Mouse (Mus musculus) CH12F3 (cell line): ENCODE measurements around the gene Ccl26.

ENCODE experiments used
- in situ Hi-C: fragments of 300-500 bp; cut with MboI; formaldehyde crosslinking; loops from 2 replicates; pipeline ENCODE4 v1.14.3; 2020; ENCODE audit warnings: low sequenced_read_pairs

Gene Ccl26

GRCm38 (mm10) chr5:135544032-135544558 is 19.3 kb downstream of the Ccl26 start:
- in situ Hi-C loops: no loop called here

- in situ Hi-C loops: no loop called here
These were observed 25.6 kb downstream of the Ccl26 start for GRCm38 (mm10) chr5:135537794-135538214.

GRCm38 (mm10) chr5:135537326-135537725 is 26.0 kb downstream of the Ccl26 start:
- in situ Hi-C loops: no loop called here

DNA sequence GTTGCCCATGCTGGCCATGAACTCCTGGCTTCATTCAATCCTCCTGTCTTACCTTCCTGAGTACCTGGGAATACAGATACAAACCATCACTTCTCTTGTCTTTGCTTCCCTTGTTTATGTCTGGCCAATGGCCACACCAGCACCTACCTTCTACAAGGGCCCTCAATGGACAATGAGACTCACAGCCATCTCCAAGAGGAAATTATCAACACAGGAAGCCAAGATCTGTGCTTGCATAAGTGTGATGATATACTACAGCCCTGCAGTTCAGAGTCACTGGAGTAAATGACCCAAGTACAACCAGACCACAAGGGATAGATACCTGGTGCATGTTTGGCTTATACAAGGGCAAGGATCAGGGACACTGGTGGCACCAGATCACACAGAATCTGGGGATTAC is 27.5 kb downstream of the Ccl26 start:
- in situ Hi-C loops: no loop called here

DNA sequence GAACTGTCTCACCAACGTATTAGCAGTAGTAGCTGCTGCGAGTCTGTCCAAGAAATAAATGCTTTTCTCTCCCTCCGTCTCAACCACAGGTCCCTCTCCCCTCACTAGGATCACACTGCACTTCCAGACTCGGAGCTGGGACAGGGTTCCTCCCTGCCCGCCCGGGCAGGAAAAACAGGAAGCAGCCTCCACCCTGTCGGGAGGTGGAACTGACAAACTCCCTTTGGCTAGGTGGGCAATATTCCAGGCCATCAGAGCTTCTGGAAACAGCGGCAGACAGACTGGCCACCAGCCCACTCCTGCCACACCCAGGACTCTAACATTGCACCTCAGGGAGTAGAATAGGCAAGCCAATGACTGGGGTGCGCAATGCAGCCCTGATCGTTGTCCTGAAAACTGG is 29.9 kb downstream of the Ccl26 start:
- in situ Hi-C loops: no loop called here

- in situ Hi-C loops: no loop called here
These were observed 32.0 kb downstream of the Ccl26 start for GRCm38 (mm10) chr5:135531306-135531845.

DNA sequence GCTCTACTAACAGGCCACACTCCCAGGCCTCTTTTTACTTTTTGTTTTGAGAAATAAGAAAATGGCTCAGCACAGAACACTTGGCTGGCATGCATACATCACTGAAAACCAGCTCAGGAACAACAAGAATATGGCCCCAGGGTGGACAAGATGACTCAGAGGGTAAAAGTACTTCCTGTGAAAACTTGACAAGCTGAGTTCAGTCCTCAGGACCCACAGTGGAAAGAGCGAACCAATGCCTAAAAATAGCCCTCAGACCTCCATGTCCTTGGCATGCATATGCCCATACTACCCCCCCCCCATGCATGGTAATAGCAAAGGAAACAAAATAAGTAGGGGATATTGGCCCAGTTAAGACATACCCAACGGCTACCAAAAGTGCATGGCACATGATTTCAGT is 33.4 kb downstream of the Ccl26 start:
- in situ Hi-C loops: no loop called here

DNA sequence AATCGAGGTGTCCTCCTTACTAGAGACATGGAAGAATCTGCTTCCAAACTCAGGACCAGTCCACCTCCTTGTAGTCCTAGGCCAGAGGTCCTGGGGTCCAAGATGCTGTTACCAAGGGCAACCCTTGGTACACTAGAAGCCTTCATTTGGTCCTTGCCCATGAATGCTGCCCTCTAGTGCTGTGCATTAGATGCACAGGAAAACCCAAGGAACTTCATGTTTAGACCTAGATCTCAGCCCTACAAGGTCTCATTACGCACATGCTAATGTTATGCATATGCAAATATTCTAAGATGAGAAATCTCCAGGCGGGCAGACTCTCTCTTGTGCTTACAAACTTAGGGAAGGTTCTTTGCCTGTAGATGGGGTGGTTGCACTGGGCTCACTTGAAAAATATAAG is 34.1 kb downstream of the Ccl26 start:
- in situ Hi-C loops: no loop called here

GRCm38 (mm10) chr5:135527986-135528385 is 35.4 kb downstream of the Ccl26 start:
- in situ Hi-C loops: no loop called here

DNA sequence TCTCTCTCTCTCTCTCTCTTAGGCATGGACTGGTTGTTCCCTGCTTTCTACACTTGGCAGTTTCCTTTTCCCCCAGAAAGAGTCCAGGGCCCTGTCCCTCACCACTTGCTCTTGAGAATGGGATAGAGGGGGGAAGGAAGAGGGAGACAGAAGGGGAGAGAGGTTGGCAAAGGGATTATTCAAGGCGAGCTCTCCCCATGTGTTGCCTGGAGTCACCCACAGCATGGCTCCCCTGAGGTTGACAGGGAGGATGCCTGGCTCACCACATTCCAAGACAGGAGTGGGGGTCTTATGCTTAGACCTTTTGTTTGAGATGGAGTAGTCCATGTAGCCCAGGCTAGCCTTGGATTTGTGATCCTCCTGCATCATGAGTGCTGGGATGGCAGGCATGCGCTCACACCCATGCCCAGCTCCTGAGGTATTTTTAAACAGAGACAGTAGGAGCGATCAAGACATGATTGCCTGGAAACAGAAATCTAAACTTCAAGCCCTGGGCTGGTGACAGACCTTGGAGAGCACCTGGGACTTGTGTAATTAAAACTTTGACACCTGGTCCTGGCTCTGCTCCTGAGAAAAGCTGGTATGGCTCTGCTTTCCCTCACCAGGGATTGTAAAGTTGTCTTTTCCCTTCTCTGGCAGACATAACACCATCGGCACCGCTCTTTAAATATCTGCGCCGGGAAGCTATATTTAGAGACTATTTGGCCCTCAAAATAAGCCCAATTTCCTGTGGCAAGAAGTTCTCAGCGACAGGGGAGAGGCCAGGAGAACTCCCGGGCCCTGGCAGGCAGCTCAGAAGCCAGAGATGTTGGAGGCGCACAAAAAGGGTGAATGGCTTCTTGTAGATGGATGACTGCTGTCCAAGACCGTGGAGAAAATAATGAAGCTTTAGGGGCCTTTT is 38.5 kb downstream of the Ccl26 start:
- in situ Hi-C loops: no loop called here

DNA sequence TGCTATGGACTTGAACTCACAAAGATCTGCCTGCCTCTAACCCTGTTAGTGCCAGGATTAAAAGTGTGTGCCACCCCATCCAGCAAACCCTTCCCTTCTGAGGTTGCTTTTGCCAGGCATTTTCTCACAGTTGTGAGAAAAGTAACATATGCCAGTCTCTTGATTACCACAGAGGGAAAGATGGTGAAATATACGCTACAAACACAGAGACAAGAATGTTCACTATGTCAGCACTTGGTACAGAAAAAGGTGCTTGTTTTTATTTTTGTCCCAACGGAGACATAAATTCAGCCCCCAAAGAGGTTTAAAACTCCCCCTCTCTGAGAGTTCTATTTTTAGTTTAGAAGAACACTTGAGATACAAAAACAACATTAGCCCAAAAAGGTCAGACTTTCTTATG is 39.3 kb downstream of the Ccl26 start:
- in situ Hi-C loops: no loop called here

- in situ Hi-C loops: no loop called here
These were observed 41.2 kb downstream of the Ccl26 start for GRCm38 (mm10) chr5:135522111-135522722.

GRCm38 (mm10) chr5:135517348-135517883 is 46.0 kb downstream of the Ccl26 start:
- in situ Hi-C loops: no loop called here

- in situ Hi-C loops: no loop called here
These were observed 50.2 kb downstream of the Ccl26 start for GRCm38 (mm10) chr5:135513131-135513530.

- in situ Hi-C loops: no loop called here
These were observed 52.3 kb downstream of the Ccl26 start for GRCm38 (mm10) chr5:135511105-135511504.
